Mouse (Mus musculus): ENCODE measurements around the gene Plcl1.

Gene Plcl1

GRCm38 (mm10) chr1:55525100-55525499, 119.4 kb downstream of the Plcl1 start:
- no peak for DNase-seq (ENCODE audit: low spot score in 2 of 2)

DNA sequence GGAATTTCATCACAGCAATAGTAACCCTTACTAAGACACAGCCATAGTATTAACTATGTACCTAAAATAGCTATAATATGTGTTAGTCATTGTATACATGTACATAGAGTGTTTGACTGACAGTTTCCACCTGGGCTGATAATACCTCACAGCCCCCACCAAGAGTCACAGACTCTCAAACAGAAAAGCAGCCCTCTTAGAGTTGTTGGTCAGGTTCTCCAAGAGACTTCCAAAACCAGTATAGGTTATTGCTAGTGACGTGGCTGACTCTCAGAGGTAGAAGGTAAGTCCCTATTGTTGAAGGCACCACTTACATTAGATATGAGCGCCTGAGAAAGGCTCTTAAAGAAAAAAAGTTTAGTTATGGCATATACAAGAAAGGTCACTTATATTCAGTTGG, 120.0 kb downstream of the Plcl1 start:
- DNase-seq (ENCODE audit: low spot score in 2 of 2), result no peak

DNA sequence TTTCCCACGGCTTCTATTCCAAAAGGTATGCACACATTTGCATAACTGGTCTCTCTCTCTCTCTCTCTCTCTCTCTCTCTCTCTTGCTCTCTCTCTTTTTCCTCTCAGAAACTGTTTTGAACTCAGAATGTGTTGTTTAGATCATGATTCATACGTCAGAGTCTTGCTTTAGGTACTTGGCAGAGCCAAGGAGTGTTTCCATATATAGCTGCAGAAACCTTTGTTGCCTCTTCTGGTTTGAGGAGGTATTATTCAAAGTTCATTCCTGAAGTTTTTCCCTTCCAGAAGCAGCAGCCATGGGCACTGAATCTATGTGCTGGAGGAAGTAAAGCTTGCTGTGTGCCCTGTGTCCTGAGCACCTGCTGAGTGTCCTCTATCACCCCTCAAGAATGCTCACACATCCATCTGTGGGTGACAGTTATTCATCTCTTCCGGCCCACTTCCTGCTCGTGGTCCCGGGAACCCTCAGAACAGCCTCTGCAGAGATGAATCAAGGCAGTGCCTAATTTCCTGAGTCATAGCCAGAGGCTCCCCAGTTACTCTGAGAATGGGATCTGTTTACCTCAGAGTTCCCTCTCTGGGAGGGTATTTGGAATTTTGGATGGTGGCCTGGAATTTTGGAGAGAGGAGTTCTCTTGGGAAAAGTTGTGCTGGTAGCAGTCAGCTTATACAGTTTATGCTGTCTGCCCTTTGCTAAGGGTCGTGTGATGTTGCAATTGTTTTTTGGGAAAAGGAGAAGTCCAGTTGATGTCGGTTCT, 123.0 kb downstream of the Plcl1 start:
- no peak for DNase-seq (ENCODE audit: low spot score in 2 of 2)

GRCm38 (mm10) chr1:55533823-55534222, 128.1 kb downstream of the Plcl1 start:
- DNase-seq (ENCODE audit: low spot score in 2 of 2), result no peak

DNA sequence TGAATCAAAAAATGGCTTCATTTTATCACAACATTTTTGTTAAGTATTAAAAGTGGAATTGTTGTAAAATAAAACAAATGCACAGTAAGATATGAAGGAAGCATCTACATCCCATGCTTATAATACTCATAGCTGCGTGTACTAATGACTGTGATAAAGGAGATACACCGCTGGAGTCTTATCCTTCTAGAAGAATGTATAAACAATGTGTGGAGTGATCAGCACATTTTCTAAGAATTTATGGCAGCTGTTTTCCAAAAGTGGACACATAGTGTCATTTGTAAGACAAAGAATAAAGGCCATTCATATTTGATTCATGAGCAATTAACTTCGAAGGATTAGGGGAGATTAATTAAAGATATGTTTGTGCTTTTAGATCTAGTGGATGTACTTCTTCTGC, 148.7 kb downstream of the Plcl1 start:
- no peak for DNase-seq (ENCODE audit: low spot score in 2 of 2)

- no peak for DNase-seq (ENCODE audit: low spot score in 2 of 2)
Observed at GRCm38 (mm10) chr1:55557960-55558359, 152.2 kb downstream of the Plcl1 start.

- no peak for DNase-seq (ENCODE audit: low spot score in 2 of 2)
Observed at GRCm38 (mm10) chr1:55558409-55558808, 152.7 kb downstream of the Plcl1 start.

DNA sequence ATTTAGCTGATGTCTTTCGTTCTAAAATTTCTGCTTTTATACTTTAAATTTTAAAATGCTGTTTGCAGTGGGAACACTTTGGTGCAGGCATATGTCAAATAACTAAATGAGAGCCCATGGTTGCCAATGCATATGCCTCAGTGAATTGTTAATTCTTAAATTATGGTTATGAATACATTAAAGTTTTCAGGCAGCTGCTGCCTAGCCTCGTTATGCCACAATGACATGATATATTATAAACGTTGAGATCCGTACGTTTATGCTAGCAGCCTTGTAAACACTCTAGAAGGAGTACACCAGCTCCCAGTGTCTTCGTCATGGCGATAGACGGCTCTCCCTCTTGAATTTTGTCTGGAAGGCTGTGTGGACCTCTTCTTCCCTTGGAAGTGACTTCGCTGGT, 154.3 kb downstream of the Plcl1 start:
- DNase-seq (ENCODE audit: low spot score in 2 of 2), result no peak

- DNase-seq (ENCODE audit: low spot score in 2 of 2), result no peak
Observed at GRCm38 (mm10) chr1:55565933-55566332, 160.2 kb downstream of the Plcl1 start.

GRCm38 (mm10) chr1:55567801-55568360, 162.2 kb downstream of the Plcl1 start:
- DNase-seq (ENCODE audit: low spot score in 2 of 2), result no peak

- DNase-seq (ENCODE audit: low spot score in 2 of 2), result no peak
Observed at GRCm38 (mm10) chr1:55570225-55570624, 164.5 kb downstream of the Plcl1 start.

GRCm38 (mm10) chr1:55571399-55571798, 165.7 kb downstream of the Plcl1 start:
- no peak for DNase-seq (ENCODE audit: low spot score in 2 of 2)

DNA sequence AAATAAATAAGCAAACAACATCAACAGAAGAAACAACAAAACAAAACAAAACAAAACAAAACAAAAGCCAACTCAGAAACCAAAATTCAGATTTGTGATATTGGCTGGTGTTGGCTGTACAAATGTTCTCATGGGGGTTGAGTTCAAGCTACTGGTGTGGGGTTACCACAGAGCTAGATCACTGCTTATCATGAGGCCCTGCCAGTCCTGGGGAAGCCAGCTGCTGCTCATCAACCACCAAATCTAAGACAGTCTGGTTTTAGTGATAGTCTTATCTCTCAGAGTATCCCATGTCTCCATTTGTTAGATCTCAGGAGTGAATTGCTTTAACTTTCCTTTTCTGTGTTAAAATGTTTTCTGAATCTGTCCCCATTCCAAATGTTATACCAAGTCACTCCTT, 166.5 kb downstream of the Plcl1 start:
- no peak for DNase-seq (ENCODE audit: low spot score in 2 of 2)

DNA sequence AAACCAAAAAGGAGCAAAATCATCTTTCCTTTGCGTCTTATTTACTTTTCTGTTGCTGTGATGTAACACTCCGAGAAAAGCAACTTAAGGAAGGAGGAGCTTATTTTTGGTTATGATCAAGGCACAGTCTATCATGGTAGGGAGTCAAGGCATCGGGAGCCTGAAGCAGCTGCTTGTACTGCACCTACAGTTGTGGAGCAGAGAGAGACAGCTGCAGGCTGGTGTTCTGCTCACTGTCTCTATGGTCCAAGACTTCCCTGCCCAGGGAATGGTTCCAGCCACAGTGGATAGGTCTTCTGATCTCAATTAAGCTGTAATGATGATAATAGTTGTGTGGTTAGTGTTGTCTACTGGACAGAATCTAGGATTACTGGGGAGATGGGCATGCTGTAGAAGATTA, 166.9 kb downstream of the Plcl1 start:
- DNase-seq (ENCODE audit: low spot score in 2 of 2), result no peak

DNA sequence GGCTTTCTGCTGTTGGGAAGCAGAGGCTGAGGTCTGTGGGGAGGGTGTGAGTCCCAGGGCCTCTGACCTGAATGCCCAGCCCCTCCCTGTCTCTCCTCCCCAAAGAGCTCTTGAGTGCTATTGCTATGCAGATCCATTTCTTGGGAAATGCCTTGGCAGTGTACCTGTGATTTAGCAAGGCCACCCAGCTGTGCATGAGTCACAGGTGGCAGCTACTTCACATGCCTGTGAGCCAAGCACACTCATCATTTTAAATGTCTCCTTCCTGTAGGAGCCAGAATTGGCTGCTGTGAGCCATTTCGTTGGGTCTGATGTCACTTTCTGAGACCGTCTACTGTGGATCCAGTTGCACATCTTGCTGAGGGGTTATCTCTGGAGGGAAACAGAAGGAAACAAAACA, 170.2 kb downstream of the Plcl1 start:
- no peak for DNase-seq (ENCODE audit: low spot score in 2 of 2)

- no peak for DNase-seq (ENCODE audit: low spot score in 2 of 2)
Observed at GRCm38 (mm10) chr1:55581752-55582151, 176.0 kb downstream of the Plcl1 start.

- DNase-seq (ENCODE audit: low spot score in 2 of 2), result no peak
Observed at GRCm38 (mm10) chr1:55585441-55585840, 179.7 kb downstream of the Plcl1 start.

- no peak for DNase-seq (ENCODE audit: low spot score in 2 of 2)
Observed at GRCm38 (mm10) chr1:55588090-55588489, 182.4 kb downstream of the Plcl1 start.

DNA sequence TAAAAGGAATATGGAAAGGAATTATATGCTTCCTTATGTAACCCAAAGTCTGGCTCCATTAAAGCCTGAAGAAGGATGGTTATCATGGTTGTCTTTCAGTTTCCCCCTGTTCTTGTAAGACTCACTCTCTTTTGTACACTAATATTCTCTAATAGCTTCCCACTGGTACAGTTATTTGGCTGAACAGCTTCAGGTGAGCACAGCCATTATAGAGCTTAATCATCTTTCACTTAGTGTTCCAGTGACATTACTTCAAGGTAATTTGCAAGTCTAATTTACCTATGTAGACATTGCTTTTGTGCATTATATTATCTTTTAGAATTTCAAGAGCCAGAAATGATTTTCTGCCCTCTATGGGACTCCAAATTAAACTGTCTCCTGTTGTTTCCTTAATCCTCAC, 184.3 kb downstream of the Plcl1 start:
- DNase-seq (ENCODE audit: low spot score in 2 of 2), result no peak

GRCm38 (mm10) chr1:55600496-55600895, 194.8 kb downstream of the Plcl1 start:
- no peak for DNase-seq (ENCODE audit: low spot score in 2 of 2)

- DNase-seq (ENCODE audit: low spot score in 2 of 2), result no peak
Observed at GRCm38 (mm10) chr1:55604593-55604992, 198.9 kb downstream of the Plcl1 start.

DNA sequence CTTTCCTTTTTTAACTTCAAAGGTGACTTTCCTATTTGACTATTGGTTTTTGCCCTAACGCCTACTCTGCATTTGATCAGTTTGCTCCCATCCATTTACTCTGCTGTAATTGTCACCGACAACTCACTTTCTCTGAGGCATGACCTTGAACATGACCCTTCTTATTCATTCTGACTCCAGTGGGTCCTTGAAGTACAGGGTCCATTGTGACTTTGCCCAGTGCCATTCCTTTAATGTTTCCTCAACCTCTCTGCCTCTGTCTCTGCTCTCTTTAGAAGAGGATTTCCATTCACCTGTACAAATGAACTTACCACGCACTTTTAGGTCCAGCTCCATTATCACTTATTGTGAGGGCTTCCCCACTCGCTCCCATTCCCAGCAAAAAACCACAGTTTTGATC, 199.7 kb downstream of the Plcl1 start:
- no peak for DNase-seq (ENCODE audit: low spot score in 2 of 2)

GRCm38 (mm10) chr1:55605956-55606355, 200.2 kb downstream of the Plcl1 start:
- no peak for DNase-seq (ENCODE audit: low spot score in 2 of 2)

- DNase-seq (ENCODE audit: low spot score in 2 of 2), result no peak
Observed at GRCm38 (mm10) chr1:55606405-55606804, 200.7 kb downstream of the Plcl1 start.
